Mouse (Mus musculus): ENCODE measurements at regions not wholly inside any gene's neighbourhood (a gene's known extent, or its start where the extent isn't known, plus 50 kb on each side); places are given as distances from the start of the nearest gene placed in this dataset.

DNA sequence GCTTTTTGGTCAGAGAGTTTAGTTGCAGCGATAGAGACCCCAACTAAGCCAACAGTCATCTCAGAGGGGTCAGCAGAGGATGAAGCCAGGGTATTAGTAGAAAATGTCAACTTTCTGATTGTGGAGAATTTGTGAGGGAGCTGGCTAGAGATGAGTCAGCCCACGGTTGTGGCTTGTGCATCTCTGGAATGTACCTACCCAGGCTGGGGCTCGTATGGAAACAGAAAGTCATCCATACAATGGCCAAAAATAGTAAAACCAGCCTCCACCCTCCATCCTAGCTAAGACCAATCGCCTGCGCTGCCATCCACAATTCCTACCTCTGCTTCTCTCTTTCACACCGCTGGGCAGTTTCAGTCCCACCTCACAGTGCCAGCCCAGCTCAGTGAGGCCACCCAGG, 94.9 kb downstream of the Gm5426 start:
- TF ChIP-seq EP300 (optimal IDR thresholded peaks at IDR 0.05) (no peak), CTCF (IDR thresholded peaks at IDR 0.05; ENCODE audit: low read depth) (no peak)

Measured in stomach, postnatal 0 days (tissue).